Mouse (Mus musculus) MEL (cell line): ENCODE results near the gene Afap1l2. TPM values are rescaled to one million over a fixed set of nuclear protein-coding genes. Genes with fewer than 3 reads are reported as not detected.

Experiments used
- DNase-seq: peaks from one replicate; pipeline ENCODE4 v3.0.0; 2011; ENCODE audit warnings: low read depth, low spot score
- H3K27ac ChIP-seq: 2 replicates; pipeline ENCODE4 v1.5.1; 2012; ENCODE audit warnings: low read depth, mild to moderate bottlenecking, control low read depth, low read length, moderate library complexity; ENCODE audit not compliant: control insufficient read depth
- H3K27me3 ChIP-seq, 2 experiments: fragments of 150-350 bp in 1 of 2; sonication (generic) in 1 of 2; 2 replicates each; pipeline ENCODE4 v1.6.1; 2012; ENCODE audit warnings: low read length in 2 of 2, mild to moderate bottlenecking in 2 of 2, improper control_type of control experiment in 1 of 2, moderate library complexity in 1 of 2; ENCODE audit not compliant: insufficient read depth in 2 of 2, control insufficient read depth in 1 of 2
- H3K36me3 ChIP-seq, 2 experiments: 2 replicates each; pipeline ENCODE4 v1.6.1; 2012 to 2014; ENCODE audit warnings: low read length in 2 of 2, improper control_type of control experiment in 1 of 2, inconsistent platforms in 1 of 2, mild to moderate bottlenecking in 1 of 2; ENCODE audit not compliant: insufficient read depth in 2 of 2, control insufficient read depth in 1 of 2
- H3K4me1 ChIP-seq, 2 experiments: fragments of 150-350 bp in 1 of 2; sonication (generic) in 1 of 2; 2 replicates each; pipeline ENCODE4 v1.6.1; 2012; ENCODE audit warnings: low read length in 2 of 2, improper control_type of control experiment in 1 of 2, mild to moderate bottlenecking in 1 of 2; ENCODE audit not compliant: insufficient read depth in 2 of 2, control insufficient read depth in 1 of 2
- H3K4me3 ChIP-seq, 2 experiments: fragments of 150-350 bp in 1 of 2; sonication (generic) in 1 of 2; 2 replicates each; pipeline ENCODE4 v1.5.1; 2012; ENCODE audit warnings: low read depth in 2 of 2, low read length in 2 of 2, mild to moderate bottlenecking in 2 of 2, moderate library complexity in 2 of 2, control low read depth in 1 of 2, improper control_type of control experiment in 1 of 2; ENCODE audit not compliant: control insufficient read depth in 1 of 2, insufficient read depth in 1 of 2
- H3K79me2 ChIP-seq: 2 replicates; pipeline ENCODE4 v1.6.1; 2012; ENCODE audit warnings: mild to moderate bottlenecking, low read length, moderate library complexity; ENCODE audit not compliant: control insufficient read depth, poor library complexity, insufficient read depth
- H3K9ac ChIP-seq: 2 replicates; pipeline ENCODE4 v1.6.1; 2012; ENCODE audit warnings: low read depth, mild to moderate bottlenecking, control low read depth, low read length, moderate library complexity; ENCODE audit not compliant: control insufficient read depth, poor library complexity, severe bottlenecking
- H3K9me3 ChIP-seq: fragments of 150-350 bp; sonication (generic); replicated peaks from 2 replicates; pipeline ENCODE4 v1.6.1; 2012; ENCODE audit warnings: mild to moderate bottlenecking, low read length, improper control_type of control experiment, moderate library complexity; ENCODE audit not compliant: insufficient read depth
- BHLHE40 ChIP-seq: IDR thresholded peaks from 2 replicates; pipeline ENCODE4 v1.6.1; 2012; ENCODE audit warnings: low read depth, mild to moderate bottlenecking, inconsistent platforms, low read length, improper control_type of control experiment, borderline replicate concordance
- CHD2 ChIP-seq: IDR thresholded peaks from 2 replicates; pipeline ENCODE4 v1.6.1; 2011; ENCODE audit warnings: low read length, improper control_type of control experiment
- E2F4 ChIP-seq: IDR thresholded peaks from 2 replicates; pipeline ENCODE4 v1.6.1; 2011; ENCODE audit warnings: low read depth, low read length, improper control_type of control experiment, borderline replicate concordance
- ELF1 ChIP-seq: IDR thresholded peaks from 2 replicates; pipeline ENCODE4 v1.6.1; 2014; ENCODE audit warnings: low read depth, mild to moderate bottlenecking, inconsistent platforms, low read length, improper control_type of control experiment, moderate library complexity
- EP300 ChIP-seq, 2 experiments: IDR thresholded peaks; 2 replicates each; pipeline ENCODE4 v1.6.1; 2011; ENCODE audit warnings: improper control_type of control experiment in 2 of 2, low read length in 2 of 2, low read depth in 1 of 2, mild to moderate bottlenecking in 1 of 2
- ETS1 ChIP-seq: IDR thresholded peaks from 2 replicates; pipeline ENCODE4 v1.6.1; 2012; ENCODE audit warnings: low read depth, mild to moderate bottlenecking, inconsistent platforms, low read length, improper control_type of control experiment, moderate library complexity
- GABPA ChIP-seq: IDR thresholded peaks from 2 replicates; pipeline ENCODE4 v1.6.1; 2012; ENCODE audit warnings: low read depth, mild to moderate bottlenecking, inconsistent platforms, low read length, improper control_type of control experiment, moderate library complexity
- GATA1 ChIP-seq: IDR thresholded peaks from 2 replicates; pipeline ENCODE4 v1.6.1; 2011; ENCODE audit warnings: low read depth, low read length, improper control_type of control experiment
- HCFC1 ChIP-seq: IDR thresholded peaks from 2 replicates; pipeline ENCODE4 v1.6.1; 2012; ENCODE audit warnings: low read depth, mild to moderate bottlenecking, inconsistent platforms, low read length, improper control_type of control experiment, moderate library complexity
- MAFK ChIP-seq: IDR thresholded peaks from 2 replicates; pipeline ENCODE4 v1.6.1; 2011; ENCODE audit warnings: low read depth, mild to moderate bottlenecking, low read length, improper control_type of control experiment, borderline replicate concordance
- MAX ChIP-seq: IDR thresholded peaks from 2 replicates; pipeline ENCODE4 v1.6.1; 2011; ENCODE audit warnings: low read length, improper control_type of control experiment
- MAZ ChIP-seq: IDR thresholded peaks from 2 replicates; pipeline ENCODE4 v1.6.1; 2012; ENCODE audit warnings: low read depth, mild to moderate bottlenecking, inconsistent platforms, low read length, improper control_type of control experiment
- MEF2A ChIP-seq: IDR thresholded peaks from 2 replicates; pipeline ENCODE4 v1.6.1; 2014; ENCODE audit warnings: low read depth, mild to moderate bottlenecking, inconsistent platforms, low read length, improper control_type of control experiment; ENCODE audit not compliant: poor library complexity, insufficient replicate concordance, severe bottlenecking; ENCODE audit errors: extremely low read depth
- POLR2AphosphoS2 ChIP-seq: IDR thresholded peaks from 2 replicates; pipeline ENCODE4 v1.6.1; 2011; ENCODE audit warnings: low read length, improper control_type of control experiment
- POLR2AphosphoS5 ChIP-seq: IDR thresholded peaks from 2 replicates; pipeline ENCODE4 v1.6.1; 2012; ENCODE audit warnings: low read depth, borderline replicate concordance, mild to moderate bottlenecking, inconsistent platforms, low read length, moderate library complexity, mixed read lengths
- RAD21 ChIP-seq: IDR thresholded peaks from 2 replicates; pipeline ENCODE4 v1.6.1; 2011; ENCODE audit warnings: mild to moderate bottlenecking, low read depth, low read length, improper control_type of control experiment
- RCOR1 ChIP-seq: IDR thresholded peaks from 2 replicates; pipeline ENCODE4 v1.6.1; 2012; ENCODE audit warnings: low read depth, mild to moderate bottlenecking, inconsistent platforms, low read length, improper control_type of control experiment
- SIN3A ChIP-seq: IDR thresholded peaks from 2 replicates; pipeline ENCODE4 v1.6.1; 2012; ENCODE audit warnings: low read length, improper control_type of control experiment, inconsistent platforms
- SMC3 ChIP-seq: IDR thresholded peaks from 2 replicates; pipeline ENCODE4 v1.6.1; 2011; ENCODE audit warnings: low read depth, low read length, improper control_type of control experiment
- TBP ChIP-seq: IDR thresholded peaks from 2 replicates; pipeline ENCODE4 v1.8.0; 2011; ENCODE audit warnings: low read depth, low read length, improper control_type of control experiment
- TCF12 ChIP-seq: IDR thresholded peaks from 2 replicates; pipeline ENCODE4 v1.6.1; 2014; ENCODE audit warnings: low read depth, mild to moderate bottlenecking, inconsistent platforms, low read length, improper control_type of control experiment, moderate library complexity
- UBTF ChIP-seq: IDR thresholded peaks from 2 replicates; pipeline ENCODE4 v1.6.1; 2012; ENCODE audit warnings: low read depth, mild to moderate bottlenecking, inconsistent platforms, low read length, improper control_type of control experiment, moderate library complexity, borderline replicate concordance; ENCODE audit not compliant: insufficient read depth
- USF2 ChIP-seq, 2 experiments: IDR thresholded peaks; 2 replicates each; pipeline ENCODE4 v1.6.1; 2011 to 2012; ENCODE audit warnings: improper control_type of control experiment in 2 of 2, low read length in 2 of 2, borderline replicate concordance in 1 of 2, inconsistent platforms in 1 of 2, low read depth in 1 of 2, mild to moderate bottlenecking in 1 of 2; ENCODE audit not compliant: insufficient read depth in 1 of 2
- ZC3H11A ChIP-seq: IDR thresholded peaks from 2 replicates; pipeline ENCODE4 v1.6.1; 2012; ENCODE audit warnings: low read depth, mild to moderate bottlenecking, inconsistent platforms, low read length, improper control_type of control experiment
- ZKSCAN1 ChIP-seq: IDR thresholded peaks from 2 replicates; pipeline ENCODE4 v1.6.1; 2012; ENCODE audit warnings: low read depth, mild to moderate bottlenecking, inconsistent platforms, low read length, improper control_type of control experiment, moderate library complexity
- ZMIZ1 ChIP-seq: IDR thresholded peaks from 2 replicates; pipeline ENCODE4 v1.6.1; 2012; ENCODE audit warnings: low read depth, mild to moderate bottlenecking, inconsistent platforms, low read length, improper control_type of control experiment, moderate library complexity
- ZNF384 ChIP-seq: IDR thresholded peaks from 2 replicates; pipeline ENCODE4 v1.6.1; 2012; ENCODE audit warnings: low read depth, mild to moderate bottlenecking, inconsistent platforms, low read length, improper control_type of control experiment
- polyA plus RNA-seq, 2 experiments: library from polyadenylated mRNA; stranded (reverse) in 1 of 2; unstranded in 1 of 2; fragments of >175 nt in 1 of 2; fragments of >200 nt in 1 of 2; gene quantifications; 2 replicates each; pipeline versions ENCODE4 v1.2.1 to v1.2.4; 2012; ENCODE audit warnings: low replicate concordance in 2 of 2, low read depth in 1 of 2; ENCODE audit not compliant: insufficient read length in 2 of 2, insufficient read depth in 1 of 2, missing spikeins in 1 of 2
- total RNA-seq: library from RNA; depleted of rRNA; stranded (reverse); fragments of 300-350 nt; gene quantifications from 2 replicates; pipeline ENCODE4 v1.2.3, GENCODE M21; 2012

Gene Afap1l2
- total and polyA plus RNA-seq, 3 experiments: not detected

GRCm38 (mm10) chr19:57007291-57007690 is 737 bp downstream of the Afap1l2 start:
- no peaks in the 10 kb centered on the region; a peak in 1 of 4 replicates for H3K27me3 ChIP-seq
- no peak overlapping the region for H3K9ac ChIP-seq
- H3K4me1 ChIP-seq: no peaks in the 10 kb centered on the region
- H3K4me3 ChIP-seq: no peak overlapping the region
- TF ChIP-seq TCF12: no peak
- no peak for TF ChIP-seq ZC3H11A
- no peak for TF ChIP-seq EP300 (IDR thresholded peaks at IDR 0.05; ENCODE audit: low read depth in 1 of 2, low read length in 2 of 2)
- no peak for TF ChIP-seq MAZ
- no peak for TF ChIP-seq E2F4
- no peak for TF ChIP-seq ZMIZ1
- TF ChIP-seq BHLHE40: no peak
- no peak for TF ChIP-seq POLR2AphosphoS2
- no peak for TF ChIP-seq MAX
- no peak for TF ChIP-seq RAD21
- TF ChIP-seq RCOR1: no peak
- no peak for TF ChIP-seq POLR2AphosphoS5
- TF ChIP-seq SIN3A: no peak
- no peak for TF ChIP-seq USF2 (IDR thresholded peaks at IDR 0.05; ENCODE audit: borderline replicate concordance in 1 of 2, insufficient read depth in 1 of 2, low read depth in 1 of 2, low read length in 2 of 2)
- no peak for TF ChIP-seq SMC3
- no peak for TF ChIP-seq UBTF
- no peak for TF ChIP-seq TBP
- no peak for TF ChIP-seq GATA1
- TF ChIP-seq MEF2A: no peak
- no peak overlapping the region for H3K27ac ChIP-seq
- H3K36me3 ChIP-seq: no peaks in the 10 kb centered on the region
- H3K79me2 ChIP-seq: no peaks in the 10 kb centered on the region
- H3K9me3 ChIP-seq: no peaks in the 10 kb centered on the region
- no peak for DNase-seq

GRCm38 (mm10) chr19:57006841-57007240 is 1.2 kb downstream of the Afap1l2 start:
- Histone ChIP-seq H3K27ac (no peak overlapping the region), H3K36me3 (no peaks in the 10 kb centered on the region), H3K4me1 (no peaks in the 10 kb centered on the region), H3K9me3 (no peaks in the 10 kb centered on the region), H3K79me2 (no peaks in the 10 kb centered on the region), H3K9ac (no peak overlapping the region), H3K27me3 (no peaks in the 10 kb centered on the region; a peak in 1 of 4 replicates), H3K4me3 (no peak overlapping the region)
- no peak for DNase-seq
- TF ChIP-seq ZNF384 (no peak), GABPA (no peak), ZC3H11A (no peak), CHD2 (no peak), SMC3 (no peak), ZKSCAN1 (no peak), E2F4 (no peak), HCFC1 (no peak), MAFK (no peak), ETS1 (no peak), SIN3A (no peak), ZMIZ1 (no peak), MAZ (no peak), ELF1 (no peak)
